Mouse (Mus musculus): Measurements from ENCODE around the gene Arhgap18.
A peak's percentile ranks its signal among the peaks of the same experiment; 100 is the strongest.

Gene Arhgap18

DNA sequence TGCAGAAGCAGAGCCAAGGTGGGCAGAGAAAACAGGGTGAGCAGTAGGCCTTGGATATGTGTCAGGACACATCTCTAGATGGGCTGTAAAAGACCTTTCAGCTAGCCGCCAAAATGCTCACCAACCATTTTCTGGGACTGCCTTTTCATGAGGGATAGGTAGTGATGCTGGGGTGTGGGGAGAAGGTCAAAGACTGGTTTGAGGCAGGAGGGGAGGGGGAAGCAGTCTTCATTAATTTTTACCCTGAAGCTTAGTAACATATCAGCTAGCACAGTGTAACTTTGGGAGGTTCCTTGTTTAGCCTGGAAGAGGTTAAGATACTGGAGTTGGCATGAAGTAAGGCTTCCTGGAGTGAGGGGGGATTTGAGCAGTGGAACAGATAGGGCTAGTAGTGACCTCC is 21.0 kb downstream of the Arhgap18 start:
- DNase-seq (ENCODE audit: extremely low read depth, low read depth, low spot score) = no peak

- no peak for DNase-seq (ENCODE audit: extremely low read depth, low read depth, low spot score)
Observed at GRCm38 (mm10) chr10:26776443-26776842, 23.2 kb downstream of the Arhgap18 start.

GRCm38 (mm10) chr10:26780581-26780980 is 27.4 kb downstream of the Arhgap18 start:
- DNase-seq (ENCODE audit: extremely low read depth, low read depth, low spot score) = no peak

DNA sequence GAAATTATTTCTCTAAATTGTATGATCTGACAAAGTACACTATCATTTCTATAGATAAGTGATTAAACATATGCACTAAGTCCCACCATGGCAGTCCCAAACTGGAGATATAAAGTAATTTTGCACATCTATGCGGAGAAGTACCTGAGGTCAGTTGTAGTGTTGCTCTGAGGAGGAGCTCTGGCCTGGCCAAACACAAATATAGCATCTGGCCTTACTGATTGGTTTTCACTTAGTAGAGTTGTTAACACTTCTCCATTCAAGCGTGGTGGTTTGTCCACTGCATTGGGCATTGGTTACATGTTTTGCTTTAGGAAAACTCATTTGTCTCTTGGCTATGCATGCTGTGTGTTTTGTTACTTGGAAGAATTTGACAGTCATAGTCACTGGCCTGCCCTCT is 36.5 kb downstream of the Arhgap18 start:
- no peak for DNase-seq (ENCODE audit: extremely low read depth, low read depth, low spot score)

DNA sequence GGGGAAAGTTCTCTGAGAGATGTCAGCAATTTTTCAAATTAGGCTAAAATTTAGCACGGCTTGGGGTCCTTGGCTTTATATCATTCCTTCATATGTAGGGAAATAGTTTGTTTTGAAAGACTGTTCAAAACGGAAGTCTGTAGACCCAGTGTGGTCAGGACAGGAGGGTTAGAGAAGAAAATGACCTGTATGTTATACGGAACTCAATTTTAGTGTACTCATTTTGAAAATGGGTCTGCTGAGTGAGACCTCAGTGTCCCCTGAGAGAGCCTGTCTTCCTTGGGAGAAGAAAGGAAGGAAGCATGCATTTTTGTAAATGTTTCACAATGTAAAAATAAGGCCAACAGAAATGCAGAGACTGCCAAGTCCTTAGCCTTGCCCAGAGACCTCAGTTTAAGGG is 38.6 kb downstream of the Arhgap18 start:
- DNase-seq (ENCODE audit: extremely low read depth, low read depth, low spot score) = no peak

- DNase-seq (ENCODE audit: extremely low read depth, low read depth, low spot score) = no peak
Observed at GRCm38 (mm10) chr10:26793013-26793412, 39.8 kb downstream of the Arhgap18 start.

GRCm38 (mm10) chr10:26796432-26797286 is 43.4 kb downstream of the Arhgap18 start:
- no peak for DNase-seq (ENCODE audit: extremely low read depth, low read depth, low spot score)

- no peak for DNase-seq (ENCODE audit: extremely low read depth, low read depth, low spot score)
Observed at GRCm38 (mm10) chr10:26797287-26797672, 44.1 kb downstream of the Arhgap18 start.

GRCm38 (mm10) chr10:26798752-26799411 is 45.7 kb downstream of the Arhgap18 start:
- no peak for DNase-seq (ENCODE audit: extremely low read depth, low read depth, low spot score)

DNA sequence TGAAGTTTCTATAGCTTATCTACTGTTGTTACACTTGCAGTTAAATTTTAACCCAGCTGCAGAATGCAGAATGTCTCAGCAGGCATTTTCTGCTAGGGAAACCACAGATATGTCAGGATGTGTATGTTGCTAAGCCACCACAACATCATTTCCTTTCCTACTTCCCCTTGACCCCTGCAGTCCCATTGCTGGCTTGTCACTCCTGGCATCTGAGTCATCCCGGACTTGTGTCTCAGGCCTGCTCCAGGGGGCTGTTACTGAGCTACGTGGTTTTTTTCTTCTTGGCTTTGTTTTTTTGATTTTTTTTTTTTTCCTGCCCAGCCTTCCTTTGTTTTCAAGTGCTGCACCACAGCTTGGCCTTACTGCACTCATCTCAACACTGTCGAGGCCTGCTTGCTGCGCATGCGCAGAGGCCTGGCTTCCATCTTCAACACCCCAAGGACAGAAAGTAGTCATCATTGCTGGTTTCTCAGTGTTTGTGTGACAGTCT is 46.4 kb downstream of the Arhgap18 start:
- DNase-seq (ENCODE audit: extremely low read depth, low read depth, low spot score) = no peak

DNA sequence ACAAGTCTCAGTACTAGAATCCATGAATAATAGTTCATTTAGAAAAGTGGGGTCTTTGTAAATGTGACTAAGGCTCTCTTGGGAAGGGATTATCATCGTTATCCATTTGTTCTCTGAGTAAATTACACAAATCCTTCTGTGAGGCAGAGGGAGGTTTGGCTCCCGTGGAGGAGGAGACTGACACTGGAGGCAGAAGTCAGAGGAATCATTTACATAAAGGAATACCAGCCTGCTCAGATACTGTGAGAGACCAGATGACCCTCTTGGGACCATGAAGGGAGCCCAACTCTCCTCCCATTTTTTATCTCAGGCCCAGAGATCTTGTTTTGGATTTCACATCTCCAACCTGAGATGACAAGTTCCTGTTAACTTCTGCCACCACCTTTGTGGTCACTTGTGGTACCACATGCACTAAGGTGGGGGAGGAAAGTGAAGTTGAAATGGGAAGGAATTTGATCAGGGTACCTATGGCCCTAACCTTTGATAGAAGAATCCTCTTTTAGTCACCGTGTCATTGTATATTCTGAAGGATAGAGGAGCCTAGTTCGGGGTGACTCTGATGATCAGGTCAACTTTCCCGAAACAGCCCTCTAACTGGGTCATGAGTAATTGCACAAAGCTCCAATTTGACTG is 51.2 kb downstream of the Arhgap18 start:
- DNase-seq (ENCODE audit: extremely low read depth, low read depth, low spot score) = no peak

DNA sequence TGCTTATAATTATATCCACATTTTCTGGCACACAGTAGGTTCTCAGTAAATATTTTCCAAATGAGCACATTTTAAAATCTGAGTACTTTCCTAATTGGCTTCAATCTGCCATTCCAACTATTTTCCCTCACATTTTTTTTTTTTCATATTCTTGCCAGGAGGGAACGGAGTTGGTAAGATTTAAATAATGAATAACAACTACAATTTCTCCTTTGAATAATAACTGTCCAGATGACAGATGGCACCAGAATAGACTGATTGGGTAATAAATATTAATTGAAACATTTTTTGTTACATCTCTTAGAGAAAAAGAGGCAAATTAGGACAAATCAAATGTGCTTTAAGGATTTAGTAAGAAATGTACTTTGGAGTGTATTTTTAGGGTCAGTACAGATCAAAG is 51.8 kb downstream of the Arhgap18 start:
- DNase-seq (ENCODE audit: extremely low read depth, low read depth, low spot score) = no peak

GRCm38 (mm10) chr10:26806092-26806491 is 52.9 kb downstream of the Arhgap18 start:
- peak; percentile 36 for DNase-seq (ENCODE audit: extremely low read depth, low read depth, low spot score)

DNA sequence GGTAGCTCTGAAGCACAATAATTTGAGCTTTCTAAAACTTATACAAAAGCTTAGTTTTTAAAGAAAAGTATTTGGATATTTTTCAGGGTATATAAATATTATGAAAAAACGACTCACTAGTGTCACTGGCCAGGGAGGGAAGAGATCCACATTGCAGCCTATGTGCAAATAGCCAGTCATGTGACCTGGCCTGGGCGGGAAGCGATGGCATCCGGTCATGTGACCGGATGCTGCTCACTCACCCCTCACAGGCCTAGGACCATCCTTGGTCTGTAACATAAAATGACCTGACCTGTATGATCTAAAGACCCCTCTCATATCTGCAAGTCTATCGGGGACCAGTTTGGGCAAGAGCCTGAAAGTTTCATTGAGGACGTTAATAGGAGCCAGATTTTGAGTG is 56.8 kb downstream of the Arhgap18 start:
- no peak for DNase-seq (ENCODE audit: extremely low read depth, low read depth, low spot score)

- DNase-seq (ENCODE audit: extremely low read depth, low read depth, low spot score) = no peak
Observed at GRCm38 (mm10) chr10:26810810-26811209, 57.6 kb downstream of the Arhgap18 start.

GRCm38 (mm10) chr10:26811342-26811741 is 58.1 kb downstream of the Arhgap18 start:
- DNase-seq (ENCODE audit: extremely low read depth, low read depth, low spot score) = no peak

DNA sequence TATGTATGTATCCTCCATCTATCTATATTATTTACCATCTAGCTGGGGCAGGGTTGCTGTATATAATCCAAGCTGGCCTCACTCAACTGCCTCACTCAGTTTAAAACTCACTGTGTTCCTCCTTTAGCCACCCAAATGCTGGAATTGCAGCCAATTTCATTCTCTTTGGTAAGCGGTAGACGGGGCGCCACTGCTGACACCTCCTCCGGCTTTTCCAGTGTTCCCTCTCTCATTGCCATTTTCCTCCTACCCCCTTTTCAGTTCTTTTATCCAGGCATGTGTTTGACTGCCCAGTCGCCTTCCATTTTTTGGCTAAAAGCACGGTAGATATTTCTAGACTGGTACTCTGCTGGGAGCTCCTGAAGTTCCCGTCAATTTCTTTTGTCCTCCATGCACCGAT is 62.4 kb downstream of the Arhgap18 start:
- no peak for DNase-seq (ENCODE audit: extremely low read depth, low read depth, low spot score)

DNA sequence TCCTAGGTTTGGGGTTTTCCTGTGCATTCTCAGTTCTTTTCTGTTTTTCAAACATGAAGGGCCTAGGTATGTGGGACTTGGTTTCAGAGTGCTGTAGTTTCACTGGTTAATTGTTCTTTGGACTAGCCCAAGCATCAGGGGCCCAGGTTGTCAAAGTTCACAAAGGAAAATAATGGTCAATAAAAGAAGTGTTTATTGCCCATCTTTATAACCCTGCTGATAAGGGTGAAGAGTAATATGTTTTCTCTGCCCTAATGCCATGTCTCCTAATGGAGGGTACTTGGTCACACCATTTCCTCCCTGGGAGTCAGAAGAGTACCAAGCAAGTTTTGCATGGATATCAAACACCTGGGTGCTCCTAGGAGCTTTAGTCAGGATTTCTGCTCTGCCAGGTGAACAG is 67.1 kb downstream of the Arhgap18 start:
- no peak for DNase-seq (ENCODE audit: extremely low read depth, low read depth, low spot score)

DNA sequence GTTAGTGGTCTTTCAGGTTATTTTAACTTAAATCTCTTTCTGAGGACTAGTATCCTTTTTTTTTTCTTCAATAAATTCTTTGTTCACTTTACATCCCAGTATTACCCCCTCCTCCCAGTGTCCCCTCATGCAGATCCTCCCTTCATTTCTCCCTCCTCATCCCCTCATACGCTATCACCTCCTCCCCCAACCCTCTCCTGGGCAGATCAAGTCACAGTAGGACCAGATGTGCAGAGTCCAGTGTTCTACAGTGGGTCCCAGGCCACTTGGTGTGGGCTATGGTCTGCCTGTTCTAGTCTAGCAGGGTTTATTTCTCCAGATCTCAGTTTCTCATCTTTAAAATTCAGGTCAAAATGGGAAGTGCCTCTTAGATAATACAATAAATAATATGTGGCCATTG is 67.7 kb downstream of the Arhgap18 start:
- no peak for DNase-seq (ENCODE audit: extremely low read depth, low read depth, low spot score)

GRCm38 (mm10) chr10:26823997-26824396 is 70.8 kb downstream of the Arhgap18 start:
- DNase-seq (ENCODE audit: extremely low read depth, low read depth, low spot score) = no peak

GRCm38 (mm10) chr10:26825246-26825889 is 72.1 kb downstream of the Arhgap18 start:
- DNase-seq (ENCODE audit: extremely low read depth, low read depth, low spot score) = no peak

Data from fat pad, adult 2 months (tissue).